Mouse (Mus musculus) activated CD4-positive, CD25-positive, alpha-beta regulatory T cell, adult 4 months (primary cell): Measurements from ENCODE around the gene Npw. TPM values are rescaled to one million over a fixed set of nuclear protein-coding genes. Genes with fewer than 3 reads are reported as not detected.
A peak's percentile ranks its signal among the peaks of the same experiment; 100 is the strongest.
"Not testable (repeated sequence)": the region's sequence is repeated elsewhere in the genome, so short reads cannot be mapped to it uniquely, and the experiment has no call there.

Experiments
- ATAC-seq: one replicate; pipeline ENCODE4 v1.8.0; 2017
- polyA plus RNA-seq, 2 experiments: library from polyadenylated mRNA; unstranded; fragments of 100-300 nt; shearing (Covaris generic); gene quantifications; one replicate each; pipeline ENCODE4 v1.2.1; 2017

The Npw gene
- polyA plus RNA-seq, 2 experiments from 2014 or later, result 0.66 TPM; not detected in 1

- no peak for ATAC-seq
Observed at GRCm38 (mm10) chr17:24671346-24671745, 13.1 kb upstream of the Npw start.

- no peak for ATAC-seq
Observed at GRCm38 (mm10) chr17:24670246-24670844, 12.1 kb upstream of the Npw start.

GRCm38 (mm10) chr17:24669545-24670245 lies 11.4 kb upstream of the Npw start, which contains the start of gene Zfp598:
Gene Zfp598 (plus strand): TSS chr17:24669687.
- peak; percentile 99 for ATAC-seq

- ATAC-seq, result not testable (repeated sequence)
Observed at GRCm38 (mm10) chr17:24669214-24669544, 10.9 kb upstream of the Npw start.

- no peak for ATAC-seq
Observed at GRCm38 (mm10) chr17:24667416-24667815, 9.2 kb upstream of the Npw start.

- not testable (repeated sequence) for ATAC-seq
Observed at GRCm38 (mm10) chr17:24667011-24667410, 8.8 kb upstream of the Npw start.

GRCm38 (mm10) chr17:24654969-24655368 lies 3.3 kb downstream of the Npw start:
- ATAC-seq, result no peak

GRCm38 (mm10) chr17:24653967-24654710 lies 4.1 kb downstream of the Npw start:
- no peak for ATAC-seq

GRCm38 (mm10) chr17:24651835-24652234 lies 6.4 kb downstream of the Npw start:
- ATAC-seq, result no peak

- no peak for ATAC-seq
Observed at GRCm38 (mm10) chr17:24650766-24651165, 7.5 kb downstream of the Npw start.

- ATAC-seq, result no peak
Observed at GRCm38 (mm10) chr17:24650070-24650616, 8.1 kb downstream of the Npw start, which contains the start of gene Slc9a3r2. Gene Slc9a3r2 (minus strand): TSS chr17:24650327.

- ATAC-seq, result no peak
Observed at GRCm38 (mm10) chr17:24649581-24650069, 8.6 kb downstream of the Npw start.

GRCm38 (mm10) chr17:24648731-24649377 lies 9.4 kb downstream of the Npw start:
- no peak for ATAC-seq

GRCm38 (mm10) chr17:24647493-24647892 lies 10.8 kb downstream of the Npw start:
- ATAC-seq, result no peak

GRCm38 (mm10) chr17:24646381-24646780 lies 11.9 kb downstream of the Npw start:
- ATAC-seq, result no peak

- ATAC-seq, result no peak
Observed at GRCm38 (mm10) chr17:24645916-24646315, 12.3 kb downstream of the Npw start.

- ATAC-seq, result no peak
Observed at GRCm38 (mm10) chr17:24644875-24645721, 13.2 kb downstream of the Npw start.

- ATAC-seq, result no peak
Observed at GRCm38 (mm10) chr17:24644030-24644715, 14.1 kb downstream of the Npw start.

- ATAC-seq, result no peak
Observed at GRCm38 (mm10) chr17:24642791-24643343, 15.4 kb downstream of the Npw start.

GRCm38 (mm10) chr17:24641944-24642343 lies 16.3 kb downstream of the Npw start:
- ATAC-seq, result no peak

- ATAC-seq, result no peak
Observed at GRCm38 (mm10) chr17:24640581-24640980, 17.7 kb downstream of the Npw start.
